Mouse (Mus musculus): ENCODE data around the gene Agtpbp1. TPM values are rescaled to one million over a fixed set of nuclear protein-coding genes. Genes with fewer than 3 reads are reported as not detected.
"Not testable (repeated sequence)": the region's sequence is repeated elsewhere in the genome, so short reads cannot be mapped to it uniquely, and the experiment has no call there.

Agtpbp1 gene
- total and polyA plus RNA-seq, 3 experiments = 24.2 to 117 (median 33.7) TPM

DNA sequence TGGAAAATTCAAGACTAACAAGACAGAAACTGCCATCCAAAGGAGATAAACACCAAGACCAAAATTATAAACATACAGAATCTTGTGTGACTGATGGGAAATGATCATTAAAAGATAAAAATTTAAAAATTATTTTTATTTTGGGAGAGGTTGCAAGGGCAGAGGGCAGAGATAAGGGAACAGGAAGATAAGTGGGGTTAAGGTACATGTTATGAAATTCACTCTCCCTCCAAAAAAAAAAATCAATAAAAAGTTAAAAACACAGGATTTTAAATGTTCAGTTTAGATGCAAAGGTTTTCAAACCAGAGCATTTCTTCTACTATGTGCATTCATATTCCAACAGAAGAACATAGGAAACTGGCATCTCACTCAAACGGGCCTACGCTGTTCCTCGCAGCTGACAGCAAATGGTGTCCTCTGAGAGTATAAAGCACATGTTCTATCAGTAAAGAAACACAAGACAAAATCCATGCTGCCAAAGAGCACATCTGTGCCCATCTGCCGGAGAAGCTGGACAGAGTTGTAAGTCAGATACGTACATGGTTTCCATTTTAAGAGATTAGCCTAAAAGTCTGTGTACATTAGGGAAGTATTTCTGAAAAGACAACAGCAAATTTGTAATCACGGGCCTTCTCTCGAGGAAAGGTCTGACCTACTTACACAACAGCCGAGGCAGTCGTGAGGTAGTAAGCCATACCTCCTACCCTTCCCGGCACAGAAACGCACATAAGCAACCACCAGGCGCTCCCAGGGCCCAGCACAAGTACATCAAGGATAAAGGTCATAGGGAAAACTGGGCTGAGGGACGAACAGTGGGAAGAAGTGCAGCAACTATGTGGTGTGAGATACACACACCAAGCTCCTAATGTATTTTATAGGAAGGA, 104.2 kb downstream of the Agtpbp1 start:
- Histone ChIP-seq H3K36me3 (ENCODE audit: control insufficient read depth in 1 of 2, insufficient read depth in 2 of 2, low read length in 2 of 2) (peaks cover 0 to 1% of the 10 kb centered on the region in 2 experiments; a peak in 1 of 4 replicates), H3K27me3 (ENCODE audit: control insufficient read depth in 1 of 2, insufficient read depth in 2 of 2, low read length in 2 of 2) (no peaks in the 10 kb centered on the region), H3K4me1 (ENCODE audit: control insufficient read depth in 1 of 2, insufficient read depth in 2 of 2, low read length in 2 of 2) (no peaks in the 10 kb centered on the region), H3K27ac (ENCODE audit: control insufficient read depth, low read depth, low read length) (no peak overlapping the region), H3K79me2 (ENCODE audit: control insufficient read depth, insufficient read depth, low read length, poor library complexity) (no peaks in the 10 kb centered on the region), H3K9ac (ENCODE audit: control insufficient read depth, low read depth, low read length, poor library complexity, severe bottlenecking) (no peak overlapping the region), H3K4me3 (ENCODE audit: control insufficient read depth in 1 of 2, insufficient read depth in 1 of 2, low read depth in 2 of 2, low read length in 2 of 2) (no peak overlapping the region), H3K9me3 (replicated peaks; ENCODE audit: insufficient read depth, low read length) (no peaks in the 10 kb centered on the region)
- no peak for DNase-seq (ENCODE audit: low read depth, low spot score)
- TF ChIP-seq GABPA (IDR thresholded peaks at IDR 0.05; ENCODE audit: low read depth, low read length) (no peak), MAZ (IDR thresholded peaks at IDR 0.05; ENCODE audit: low read depth, low read length) (no peak), MYB (IDR thresholded peaks at IDR 0.05; ENCODE audit: low read depth, low read length) (no peak), MAFK (IDR thresholded peaks at IDR 0.05; ENCODE audit: borderline replicate concordance, low read depth, low read length) (no peak), MEF2A (IDR thresholded peaks at IDR 0.05; ENCODE audit: extremely low read depth, insufficient replicate concordance, low read depth, low read length, poor library complexity, severe bottlenecking) (no peak), KAT2A (conservative IDR thresholded peaks at IDR 0.05; ENCODE audit: low read depth, low read length) (no peak), TAL1 (IDR thresholded peaks at IDR 0.05; ENCODE audit: low read length) (no peak), POLR2AphosphoS2 (IDR thresholded peaks at IDR 0.05; ENCODE audit: low read length) (no peak), ZKSCAN1 (IDR thresholded peaks at IDR 0.05; ENCODE audit: low read depth, low read length) (no peak), POLR2AphosphoS5 (IDR thresholded peaks at IDR 0.05; ENCODE audit: borderline replicate concordance, low read depth, low read length) (no peak), UBTF (IDR thresholded peaks at IDR 0.05; ENCODE audit: borderline replicate concordance, insufficient read depth, low read depth, low read length) (no peak), USF2 (IDR thresholded peaks at IDR 0.05; ENCODE audit: borderline replicate concordance in 1 of 2, insufficient read depth in 1 of 2, low read depth in 1 of 2, low read length in 2 of 2) (no peak)

DNA sequence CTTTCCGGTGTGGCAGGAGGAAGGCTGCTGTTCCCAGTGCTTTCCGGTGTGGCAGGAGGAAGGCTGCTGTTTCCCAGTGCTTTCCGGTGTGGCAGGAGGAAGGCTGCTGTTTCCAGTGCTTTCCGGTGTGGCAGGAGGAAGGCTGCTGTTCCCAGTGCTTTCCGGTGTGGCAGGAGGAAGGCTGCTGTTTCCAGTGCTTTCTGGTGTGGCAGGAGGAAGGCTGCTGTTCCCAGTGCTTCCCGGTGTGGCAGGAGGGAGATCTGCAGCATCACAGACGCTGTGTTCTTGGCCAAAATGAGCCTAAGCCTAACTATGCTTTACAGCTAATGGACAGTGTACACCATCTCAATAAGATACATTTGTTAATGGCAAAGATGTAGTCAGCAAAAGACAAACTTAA, 107.1 kb downstream of the Agtpbp1 start:
- not testable (repeated sequence) for H3K9me3 ChIP-seq (replicated peaks; ENCODE audit: insufficient read depth, low read length); H3K4me3 ChIP-seq (ENCODE audit: control insufficient read depth in 1 of 2, insufficient read depth in 1 of 2, low read depth in 2 of 2, low read length in 2 of 2); H3K9ac ChIP-seq (ENCODE audit: control insufficient read depth, low read depth, low read length, poor library complexity, severe bottlenecking); H3K36me3 ChIP-seq (ENCODE audit: control insufficient read depth in 1 of 2, insufficient read depth in 2 of 2, low read length in 2 of 2); H3K27ac ChIP-seq (ENCODE audit: control insufficient read depth, low read depth, low read length); H3K27me3 ChIP-seq (ENCODE audit: control insufficient read depth in 1 of 2, insufficient read depth in 2 of 2, low read length in 2 of 2); H3K79me2 ChIP-seq (ENCODE audit: control insufficient read depth, insufficient read depth, low read length, poor library complexity); DNase-seq (ENCODE audit: low read depth, low spot score); H3K4me1 ChIP-seq (ENCODE audit: control insufficient read depth in 1 of 2, insufficient read depth in 2 of 2, low read length in 2 of 2)
